Mouse (Mus musculus): Measurements from ENCODE around the gene Dynlt1a. TPM values are rescaled to one million over a fixed set of nuclear protein-coding genes. Genes with fewer than 3 reads are reported as not detected.
A peak's percentile ranks its signal among the peaks of the same experiment; 100 is the strongest.
"Not testable (repeated sequence)": the region's sequence is repeated elsewhere in the genome, so short reads cannot be mapped to it uniquely, and the experiment has no call there.

The Dynlt1a gene
- polyA plus RNA-seq, 1 experiment from 2014 or later = 41.8 TPM

DNA sequence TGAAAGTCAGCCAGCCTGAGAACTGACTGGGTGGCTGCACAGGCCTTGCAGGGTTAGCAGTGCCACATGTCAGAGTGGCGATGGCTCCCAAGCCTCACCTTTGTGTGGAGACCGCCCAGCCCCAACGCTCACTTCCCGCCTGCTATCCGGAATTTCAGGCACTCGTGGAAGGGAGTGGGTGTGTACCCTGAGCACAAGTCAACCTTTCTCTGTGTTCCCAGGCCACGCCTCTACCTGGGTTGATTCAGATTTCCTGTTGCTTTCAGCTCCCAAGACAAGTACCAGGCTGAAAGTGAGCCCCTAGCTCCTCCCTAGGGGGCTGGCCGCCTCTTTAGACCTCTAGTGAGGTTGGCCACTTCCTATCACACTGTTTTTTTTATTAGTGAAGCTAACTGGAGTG, 38.1 kb downstream of the Dynlt1a start:
- not testable (repeated sequence) for H3K4me3 ChIP-seq (ENCODE audit: low read depth, low read length); ATAC-seq (ENCODE audit: low FRiP score); H3K27me3 ChIP-seq (ENCODE audit: control insufficient read depth, insufficient read depth, low read length); DNase-seq (ENCODE audit: low spot score); H3K27ac ChIP-seq (ENCODE audit: low read depth, low read length); H3K4me2 ChIP-seq (replicated peaks; ENCODE audit: low read depth, low read length); H3K9ac ChIP-seq (ENCODE audit: low read depth, low read length); H3K4me1 ChIP-seq (replicated peaks; ENCODE audit: control insufficient read depth, insufficient read depth, low read length); H3K9me3 ChIP-seq (ENCODE audit: control insufficient read depth, low read length); H3K36me3 ChIP-seq (ENCODE audit: control insufficient read depth, insufficient read depth, low read length)
- WGBS = 69% methylated on average over 8 of the region's 8 CpGs

DNA sequence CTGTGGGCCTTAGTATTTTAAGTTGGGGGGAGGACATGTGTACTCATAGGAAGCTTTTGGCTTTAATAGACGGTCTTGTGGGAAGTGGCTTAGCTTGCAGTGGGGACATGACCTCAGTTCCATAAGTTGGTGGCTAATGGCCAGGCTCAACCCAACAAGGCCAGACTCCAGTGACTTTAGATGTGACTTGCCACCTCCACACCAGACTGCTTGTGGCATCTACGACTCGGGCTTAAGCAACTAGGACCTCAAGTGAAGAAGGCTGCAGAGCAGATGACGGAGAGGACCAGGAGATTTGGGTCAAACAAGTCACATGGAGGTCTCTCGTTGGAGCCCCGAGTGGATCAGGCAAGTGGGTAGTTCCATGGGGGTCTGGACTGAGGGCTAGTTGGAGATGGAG, 42.6 kb downstream of the Dynlt1a start:
- H3K4me1 ChIP-seq (replicated peaks; ENCODE audit: control insufficient read depth, insufficient read depth, low read length); H3K4me3 ChIP-seq (ENCODE audit: low read depth, low read length); H3K9ac ChIP-seq (ENCODE audit: low read depth, low read length); H3K27me3 ChIP-seq (ENCODE audit: control insufficient read depth, insufficient read depth, low read length); H3K4me2 ChIP-seq (replicated peaks; ENCODE audit: low read depth, low read length); H3K36me3 ChIP-seq (ENCODE audit: control insufficient read depth, insufficient read depth, low read length); ATAC-seq (ENCODE audit: low FRiP score); H3K27ac ChIP-seq (ENCODE audit: low read depth, low read length); DNase-seq (ENCODE audit: low spot score); H3K9me3 ChIP-seq (ENCODE audit: control insufficient read depth, low read length): not testable (repeated sequence)
- WGBS = 92% methylated on average over 4 of the region's 6 CpGs

DNA sequence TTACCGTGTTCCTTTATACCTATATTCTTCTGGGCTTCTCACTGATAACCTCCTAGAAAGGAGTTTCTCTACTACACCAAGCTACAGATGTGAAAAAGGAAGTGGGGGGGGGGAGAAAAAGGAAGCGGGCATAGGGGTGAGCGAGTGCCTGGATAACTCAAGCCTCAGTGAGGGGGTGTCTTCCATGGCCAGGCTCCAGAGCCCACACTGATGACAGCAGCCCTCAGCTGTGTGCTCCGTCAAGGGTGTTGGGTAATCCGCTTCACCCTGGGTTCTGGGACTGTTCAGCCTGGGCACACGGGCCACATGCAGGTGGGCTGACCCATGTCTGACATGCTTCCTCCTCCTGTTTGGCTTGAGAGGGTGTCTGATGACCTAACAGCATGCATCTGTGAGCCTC, 45.3 kb downstream of the Dynlt1a start:
- not testable (repeated sequence) for H3K36me3 ChIP-seq (ENCODE audit: control insufficient read depth, insufficient read depth, low read length); DNase-seq (ENCODE audit: low spot score); H3K4me2 ChIP-seq (replicated peaks; ENCODE audit: low read depth, low read length)

DNA sequence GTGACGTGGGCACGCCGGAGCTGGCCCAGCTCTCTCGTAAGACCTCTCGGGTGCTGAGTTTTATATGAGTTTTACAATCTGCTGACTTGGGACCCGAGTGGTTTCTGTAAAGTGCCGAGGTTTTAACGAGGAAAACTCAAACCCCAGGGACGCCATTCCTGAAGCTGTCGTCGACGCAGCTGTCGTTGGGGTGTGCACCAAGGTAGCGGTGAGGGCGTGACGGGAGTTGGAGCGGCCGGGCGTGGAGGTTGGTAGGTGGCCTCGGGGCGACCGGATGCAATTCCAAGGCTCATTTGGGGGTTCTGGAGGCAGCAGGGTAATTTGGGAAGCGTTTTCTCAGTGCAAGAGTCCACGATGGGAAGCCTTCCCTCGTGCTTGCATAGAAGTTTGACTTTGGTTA, 46.5 kb downstream of the Dynlt1a start:
- H3K27me3 ChIP-seq (ENCODE audit: control insufficient read depth, insufficient read depth, low read length); H3K27ac ChIP-seq (ENCODE audit: low read depth, low read length); H3K4me1 ChIP-seq (replicated peaks; ENCODE audit: control insufficient read depth, insufficient read depth, low read length); H3K36me3 ChIP-seq (ENCODE audit: control insufficient read depth, insufficient read depth, low read length); H3K9me3 ChIP-seq (ENCODE audit: control insufficient read depth, low read length): not testable (repeated sequence)
- ATAC-seq (ENCODE audit: low FRiP score) (peak; percentile 8; the same call in 1 of the 2 replicates), DNase-seq (ENCODE audit: low spot score) (peak; percentile 33)
- H3K9ac ChIP-seq (ENCODE audit: low read depth, low read length) = peak overlapping the region; percentile 53; the same call in 1 of the 2 replicates
- under 1% methylated on average over 25 of the region's 25 CpGs for WGBS
- H3K4me3 ChIP-seq (ENCODE audit: low read depth, low read length) = peak overlapping the region; percentile 48
- H3K4me2 ChIP-seq (replicated peaks; ENCODE audit: low read depth, low read length) = peak overlapping the region; percentile 49

More for the DNA sequence above, 45.3 kb downstream of the Dynlt1a start:
- not testable (repeated sequence) for ATAC-seq (ENCODE audit: low FRiP score); H3K4me3 ChIP-seq (ENCODE audit: low read depth, low read length); H3K27ac ChIP-seq (ENCODE audit: low read depth, low read length); H3K4me1 ChIP-seq (replicated peaks; ENCODE audit: control insufficient read depth, insufficient read depth, low read length); H3K27me3 ChIP-seq (ENCODE audit: control insufficient read depth, insufficient read depth, low read length); H3K9me3 ChIP-seq (ENCODE audit: control insufficient read depth, low read length); H3K9ac ChIP-seq (ENCODE audit: low read depth, low read length)
- WGBS = 89% methylated on average over 6 of the region's 6 CpGs

DNA sequence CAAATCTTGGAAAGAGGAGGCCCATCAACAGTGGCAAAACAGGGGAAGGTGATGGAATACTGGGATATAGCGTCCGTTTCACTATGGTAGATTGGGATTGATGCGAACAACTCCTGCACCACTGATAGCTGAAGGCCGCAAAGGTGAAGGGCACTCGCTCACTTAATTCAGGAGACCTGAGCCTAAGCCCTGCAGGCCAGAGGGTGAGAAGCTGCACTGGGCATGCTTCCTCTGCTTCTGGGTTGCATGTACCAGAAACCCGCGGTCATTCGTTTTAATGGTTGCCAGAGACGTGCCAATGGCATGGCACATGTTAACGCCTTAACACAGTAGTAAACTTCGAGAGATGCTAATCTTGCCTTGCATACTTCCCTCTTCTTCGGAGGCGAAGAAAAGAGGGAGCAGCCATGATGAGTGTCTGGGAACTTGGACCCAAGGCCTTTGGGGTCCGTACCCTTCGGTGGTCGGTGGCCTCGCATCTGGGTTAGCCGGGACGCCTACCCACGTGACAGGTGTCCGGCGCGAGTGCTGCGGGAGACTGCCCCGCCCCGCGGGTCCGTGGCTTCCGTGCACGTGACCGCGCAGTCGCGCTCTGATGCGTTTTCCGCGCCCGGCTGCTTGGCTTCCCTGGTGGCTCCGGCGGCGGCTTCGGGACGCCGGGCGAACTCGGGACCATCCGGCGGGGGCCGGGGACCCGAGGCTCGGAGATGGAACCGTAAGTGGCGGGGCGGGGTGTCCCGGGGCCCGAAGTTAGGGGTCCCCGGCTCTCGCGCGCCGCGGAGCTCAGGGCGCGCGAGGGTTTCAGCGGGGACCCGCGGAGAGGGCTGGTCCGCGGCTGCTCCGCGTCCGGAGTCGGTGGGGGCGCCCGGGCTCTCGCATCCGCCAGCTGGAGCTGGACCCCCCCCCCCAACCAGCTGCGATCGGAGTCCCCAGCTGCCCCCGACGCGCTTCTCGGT, 47.1 kb downstream of the Dynlt1a start:
- Histone ChIP-seq H3K4me2 (replicated peaks; ENCODE audit: low read depth, low read length) (peak overlapping the region; percentile 49), H3K4me3 (ENCODE audit: low read depth, low read length) (peak overlapping the region; percentile 48), H3K9ac (ENCODE audit: low read depth, low read length) (peak overlapping the region; percentile 53; the same call in 1 of the 2 replicates)
- not testable (repeated sequence) for H3K27me3 ChIP-seq (ENCODE audit: control insufficient read depth, insufficient read depth, low read length); H3K36me3 ChIP-seq (ENCODE audit: control insufficient read depth, insufficient read depth, low read length); H3K27ac ChIP-seq (ENCODE audit: low read depth, low read length); H3K9me3 ChIP-seq (ENCODE audit: control insufficient read depth, low read length); H3K4me1 ChIP-seq (replicated peaks; ENCODE audit: control insufficient read depth, insufficient read depth, low read length)
- 3% methylated on average over 29 of the region's 84 CpGs for whole genome bisulfite sequencing
- DNase-seq (ENCODE audit: low spot score) = peak; percentile 52
- peak; percentile 87 for ATAC-seq (ENCODE audit: low FRiP score)

DNA sequence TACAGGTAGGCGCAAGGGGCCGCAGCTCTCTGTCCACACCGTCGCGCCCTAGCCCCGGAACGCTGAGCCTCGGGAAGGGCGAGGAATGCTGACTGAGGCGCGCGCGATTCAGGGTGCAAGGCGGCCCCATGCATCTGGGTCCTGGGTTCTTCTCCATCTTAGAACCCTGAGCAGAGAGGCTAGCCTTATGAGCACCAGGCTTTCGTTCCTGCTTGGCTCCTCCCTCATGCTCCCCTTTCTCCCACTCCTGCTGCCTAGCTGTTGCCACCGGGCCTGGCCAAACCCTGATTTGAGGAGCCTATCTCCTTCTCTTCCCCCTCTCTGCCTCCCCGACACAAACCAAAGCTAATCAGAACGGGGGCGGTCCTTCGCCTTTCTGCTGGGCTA, 60.2 kb downstream of the Dynlt1a start:
- 0 out of 2 replicates have a peak overlapping the region, but pooled peaks have one; percentile 10 for H3K4me3 ChIP-seq (ENCODE audit: low read depth, low read length)

DNA sequence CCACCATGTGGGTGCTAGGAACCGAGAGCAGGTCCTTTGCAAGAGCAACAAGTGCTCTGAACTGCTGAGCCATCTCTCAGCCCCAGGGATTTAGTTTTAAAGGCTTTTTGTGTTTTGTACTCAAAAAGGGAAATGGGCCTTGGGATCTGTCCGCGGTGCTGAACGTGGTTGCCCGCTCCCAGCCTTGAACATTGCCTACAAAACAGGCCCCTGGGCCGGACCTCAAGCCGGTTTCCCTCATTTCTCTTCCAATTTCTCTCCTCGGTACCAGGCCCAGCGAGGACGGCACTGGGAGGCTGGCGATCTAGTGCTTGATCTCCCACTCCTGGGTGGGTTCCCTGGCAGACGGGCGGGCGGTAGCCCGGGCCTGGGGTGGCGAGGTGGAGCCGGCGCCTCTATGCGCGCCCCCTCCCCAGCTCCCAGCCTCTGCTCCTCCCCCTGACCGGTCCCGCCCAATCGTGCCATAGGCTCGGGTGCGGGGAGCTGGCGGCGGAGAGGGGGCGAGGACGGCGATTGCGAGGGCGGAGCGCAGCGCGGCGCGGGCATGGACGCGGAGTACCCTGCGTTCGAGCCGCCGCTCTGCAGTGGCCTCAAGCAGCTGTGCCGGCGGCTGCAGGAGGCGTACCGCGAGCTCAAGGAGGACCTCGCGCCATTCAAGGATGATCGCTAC, 60.8 kb downstream of the Dynlt1a start, which contains the start of gene Tmem181a:
Gene Tmem181a (plus strand): TSS at position 461 of the 670 bp plus-strand sequence.
- 1% methylated on average over 15 of the region's 51 CpGs for WGBS
- not testable (repeated sequence) for H3K27me3 ChIP-seq (ENCODE audit: control insufficient read depth, insufficient read depth, low read length); H3K9ac ChIP-seq (ENCODE audit: low read depth, low read length); DNase-seq (ENCODE audit: low spot score); H3K9me3 ChIP-seq (ENCODE audit: control insufficient read depth, low read length); H3K36me3 ChIP-seq (ENCODE audit: control insufficient read depth, insufficient read depth, low read length); H3K27ac ChIP-seq (ENCODE audit: low read depth, low read length); H3K4me1 ChIP-seq (replicated peaks; ENCODE audit: control insufficient read depth, insufficient read depth, low read length)
- ATAC-seq (ENCODE audit: low FRiP score) = peak; percentile 73
- H3K4me2 ChIP-seq (replicated peaks; ENCODE audit: low read depth, low read length) = peak within 1 kb of the TSS; percentile 23; the same call in 1 of the 2 replicates
- H3K4me3 ChIP-seq (ENCODE audit: low read depth, low read length) = 0 out of 2 replicates have a peak within 1 kb of the TSS, but pooled peaks have one; percentile 10

More for the DNA sequence above, 60.2 kb downstream of the Dynlt1a start:
- not testable (repeated sequence) for H3K4me1 ChIP-seq (replicated peaks; ENCODE audit: control insufficient read depth, insufficient read depth, low read length); H3K9ac ChIP-seq (ENCODE audit: low read depth, low read length); DNase-seq (ENCODE audit: low spot score); H3K27me3 ChIP-seq (ENCODE audit: control insufficient read depth, insufficient read depth, low read length); H3K27ac ChIP-seq (ENCODE audit: low read depth, low read length); H3K9me3 ChIP-seq (ENCODE audit: control insufficient read depth, low read length); H3K36me3 ChIP-seq (ENCODE audit: control insufficient read depth, insufficient read depth, low read length); ATAC-seq (ENCODE audit: low FRiP score)
- WGBS = 2% methylated on average over 7 of the region's 20 CpGs
- peak overlapping the region; percentile 23; the same call in 1 of the 2 replicates for H3K4me2 ChIP-seq (replicated peaks; ENCODE audit: low read depth, low read length)
